Mouse (Mus musculus): ENCODE data around the gene Gm2042.
"Not testable (repeated sequence)": the region's sequence is repeated elsewhere in the genome, so short reads cannot be mapped to it uniquely, and the experiment has no call there.

The Gm2042 gene

DNA sequence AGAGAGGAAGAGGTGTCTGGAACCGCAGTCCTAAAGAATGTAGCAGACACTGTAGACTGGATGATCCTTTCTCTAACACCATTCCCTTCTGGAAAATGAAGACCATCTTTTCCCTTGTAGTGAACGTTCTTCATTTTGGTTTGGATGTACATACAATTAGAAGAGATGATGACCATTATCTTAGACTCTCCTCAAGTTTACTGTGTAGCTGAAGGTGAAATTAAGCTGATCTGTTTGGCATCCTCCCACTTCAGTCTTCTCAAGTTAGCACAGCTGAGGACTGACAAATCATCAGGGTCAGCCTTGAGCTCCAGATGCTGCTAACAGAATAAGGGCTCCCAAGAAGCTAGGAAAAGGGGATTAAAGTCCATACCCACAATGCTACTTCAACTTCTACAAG is at the start of gene Gm2042:
TSS of gene Gm2042 (plus strand) at position 301 of the 400 bp plus-strand sequence.
- DNase-seq (ENCODE audit: low spot score): not testable (repeated sequence)

DNA sequence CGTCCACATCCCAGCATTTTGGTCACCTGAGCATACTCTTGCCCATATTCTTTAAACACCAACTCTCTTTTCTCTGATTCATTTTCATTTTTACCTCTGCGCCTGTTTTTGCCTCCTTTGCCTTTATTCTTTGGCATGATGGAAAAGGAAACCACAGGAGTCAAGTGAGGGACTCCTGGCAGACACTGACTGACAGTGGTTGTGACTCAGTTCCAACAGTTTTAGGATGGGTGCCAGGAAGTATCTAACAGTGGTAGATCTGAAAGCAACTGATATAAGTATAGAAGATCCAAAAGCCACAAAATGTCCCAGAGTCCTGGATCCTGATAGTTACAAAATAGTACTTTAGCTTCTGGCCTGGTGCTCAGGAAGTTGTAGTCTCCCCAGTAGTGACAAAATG is 34.2 kb upstream of the Gm2042 start, which contains the start of gene Gm2035:
TSS of gene Gm2035 (minus strand) at position 137 of the 400 bp plus-strand sequence.
- DNase-seq (ENCODE audit: low spot score): not testable (repeated sequence)

DNA sequence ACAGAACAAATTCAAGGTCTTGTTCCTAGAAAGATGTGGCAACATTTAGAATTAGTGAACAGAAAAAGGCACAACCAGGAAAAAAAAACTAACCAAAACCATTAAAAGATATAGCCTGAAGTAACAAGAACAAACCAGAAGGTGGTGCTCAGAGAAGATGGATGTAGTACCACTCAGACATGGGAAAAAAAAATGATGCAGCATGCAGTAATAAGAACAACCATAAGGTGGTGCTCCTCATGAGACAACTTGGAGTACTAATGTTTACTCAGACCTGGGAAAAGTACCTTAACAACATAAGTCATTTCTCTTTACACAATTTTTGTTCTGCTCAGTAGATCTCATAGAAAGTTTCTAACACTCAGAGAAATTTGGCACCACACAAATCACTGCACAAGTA is 30.1 kb downstream of the Gm2042 start:
- not testable (repeated sequence) for DNase-seq (ENCODE audit: low spot score)

DNA sequence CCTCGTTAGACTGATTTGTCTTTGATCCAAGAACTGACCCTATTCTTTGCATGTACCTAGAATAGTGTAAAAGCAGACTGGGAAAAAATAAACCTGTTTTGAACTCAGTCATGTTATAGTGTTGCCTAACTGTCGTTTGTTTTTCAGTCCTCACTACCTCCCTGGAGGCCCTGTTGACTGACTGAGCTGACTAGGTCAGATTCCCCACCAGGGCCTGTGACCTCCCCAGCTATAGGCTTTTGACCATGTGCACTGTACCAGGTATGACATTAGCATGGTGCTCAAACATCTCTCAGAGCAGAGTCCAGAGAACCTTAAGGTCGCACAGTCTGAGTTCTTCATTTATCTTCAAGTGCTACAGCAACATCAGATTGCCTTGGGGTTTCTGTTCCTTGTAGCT is 50.2 kb downstream of the Gm2042 start:
- not testable (repeated sequence) for DNase-seq (ENCODE audit: low spot score)

Data from testis, postnatal 14 days (tissue).